Mouse (Mus musculus): ENCODE results near the gene Itk. TPM values are rescaled to one million over a fixed set of nuclear protein-coding genes. Genes with fewer than 3 reads are reported as not detected.

Itk gene
- polyA plus RNA-seq, 1 experiment from 2014 or later = 0.05 TPM

- H3K4me1 ChIP-seq (replicated peaks; ENCODE audit: control insufficient read depth, insufficient read depth) = no peaks in the 10 kb centered on the region
- no peak for DNase-seq (ENCODE audit: low spot score)
- ATAC-seq (ENCODE audit: low FRiP score, low TSS enrichment) = no peak
- H3K9me3 ChIP-seq (ENCODE audit: control insufficient read depth, low read length) = no peaks in the 10 kb centered on the region
- TF ChIP-seq EP300 (optimal IDR thresholded peaks at IDR 0.05) (no peak), CTCF (IDR thresholded peaks at IDR 0.05; ENCODE audit: low read depth) (no peak)
- no peaks in the 10 kb centered on the region for H3K36me3 ChIP-seq (ENCODE audit: control insufficient read depth, insufficient read depth, low read length)
- H3K27me3 ChIP-seq (ENCODE audit: control insufficient read depth, insufficient read depth, low read length) = no peaks in the 10 kb centered on the region
- no peak overlapping the region for H3K4me3 ChIP-seq (ENCODE audit: low read depth, low read length)
- H3K9ac ChIP-seq (ENCODE audit: low read length) = no peak overlapping the region
- H3K4me2 ChIP-seq (replicated peaks; ENCODE audit: low read depth) = no peak overlapping the region
- WGBS = 53% methylated on average over 3 of the region's 3 CpGs
- no peak overlapping the region for H3K27ac ChIP-seq (replicated peaks)
Observed at GRCm38 (mm10) chr11:46390621-46391020, 1.3 kb upstream of the Itk start.

GRCm38 (mm10) chr11:46388438-46388837, 877 bp downstream of the Itk start:
- no peak overlapping the region for H3K27ac ChIP-seq (replicated peaks)
- H3K36me3 ChIP-seq (ENCODE audit: control insufficient read depth, insufficient read depth, low read length) = no peaks in the 10 kb centered on the region
- ATAC-seq (ENCODE audit: low FRiP score, low TSS enrichment) (no peak), DNase-seq (ENCODE audit: low spot score) (no peak)
- TF ChIP-seq EP300 (optimal IDR thresholded peaks at IDR 0.05) = no peak
- TF ChIP-seq CTCF (IDR thresholded peaks at IDR 0.05; ENCODE audit: low read depth) = no peak
- H3K4me3 ChIP-seq (ENCODE audit: low read depth, low read length) = no peak overlapping the region
- no peak overlapping the region for H3K9ac ChIP-seq (ENCODE audit: low read length)
- H3K9me3 ChIP-seq (ENCODE audit: control insufficient read depth, low read length) = no peaks in the 10 kb centered on the region
- WGBS = 69% methylated on average over 6 of the region's 6 CpGs
- H3K4me2 ChIP-seq (replicated peaks; ENCODE audit: low read depth) = no peak overlapping the region
- no peaks in the 10 kb centered on the region for H3K27me3 ChIP-seq (ENCODE audit: control insufficient read depth, insufficient read depth, low read length)
- no peaks in the 10 kb centered on the region for H3K4me1 ChIP-seq (replicated peaks; ENCODE audit: control insufficient read depth, insufficient read depth)

GRCm38 (mm10) chr11:46387061-46387460, 2.3 kb downstream of the Itk start:
- Histone ChIP-seq H3K9ac (ENCODE audit: low read length) (no peak overlapping the region), H3K27ac (replicated peaks) (no peak overlapping the region), H3K36me3 (ENCODE audit: control insufficient read depth, insufficient read depth, low read length) (no peaks in the 10 kb centered on the region), H3K27me3 (ENCODE audit: control insufficient read depth, insufficient read depth, low read length) (no peaks in the 10 kb centered on the region), H3K4me3 (ENCODE audit: low read depth, low read length) (no peak overlapping the region), H3K9me3 (ENCODE audit: control insufficient read depth, low read length) (no peaks in the 10 kb centered on the region), H3K4me1 (replicated peaks; ENCODE audit: control insufficient read depth, insufficient read depth) (no peaks in the 10 kb centered on the region), H3K4me2 (replicated peaks; ENCODE audit: low read depth) (no peak overlapping the region)
- ATAC-seq (ENCODE audit: low FRiP score, low TSS enrichment) (no peak), DNase-seq (ENCODE audit: low spot score) (no peak)
- 85% methylated on average over 8 of the region's 8 CpGs for WGBS
- TF ChIP-seq EP300 (optimal IDR thresholded peaks at IDR 0.05) (no peak), CTCF (IDR thresholded peaks at IDR 0.05; ENCODE audit: low read depth) (no peak)

- WGBS = 81% methylated on average over 8 of the region's 8 CpGs
- no peak for DNase-seq (ENCODE audit: low spot score)
Observed at GRCm38 (mm10) chr11:46386556-46386955, 2.8 kb downstream of the Itk start.

GRCm38 (mm10) chr11:46384925-46385324, 4.4 kb downstream of the Itk start:
- DNase-seq (ENCODE audit: low spot score) (no peak), ATAC-seq (ENCODE audit: low FRiP score, low TSS enrichment) (no peak)
- TF ChIP-seq CTCF (IDR thresholded peaks at IDR 0.05; ENCODE audit: low read depth) = no peak
- TF ChIP-seq EP300 (optimal IDR thresholded peaks at IDR 0.05) = no peak
- Histone ChIP-seq H3K27ac (replicated peaks) (no peak overlapping the region), H3K4me3 (ENCODE audit: low read depth, low read length) (no peak overlapping the region), H3K9ac (ENCODE audit: low read length) (no peak overlapping the region), H3K4me1 (replicated peaks; ENCODE audit: control insufficient read depth, insufficient read depth) (no peaks in the 10 kb centered on the region), H3K9me3 (ENCODE audit: control insufficient read depth, low read length) (no peaks in the 10 kb centered on the region), H3K4me2 (replicated peaks; ENCODE audit: low read depth) (no peak overlapping the region), H3K36me3 (ENCODE audit: control insufficient read depth, insufficient read depth, low read length) (no peaks in the 10 kb centered on the region), H3K27me3 (ENCODE audit: control insufficient read depth, insufficient read depth, low read length) (no peaks in the 10 kb centered on the region)
- WGBS = 91% methylated on average over 2 of the region's 2 CpGs

More at GRCm38 (mm10) chr11:46386556-46386955, 2.8 kb downstream of the Itk start:
- Histone ChIP-seq H3K27ac (replicated peaks) (no peak overlapping the region), H3K4me2 (replicated peaks; ENCODE audit: low read depth) (no peak overlapping the region), H3K27me3 (ENCODE audit: control insufficient read depth, insufficient read depth, low read length) (no peaks in the 10 kb centered on the region), H3K9me3 (ENCODE audit: control insufficient read depth, low read length) (no peaks in the 10 kb centered on the region), H3K9ac (ENCODE audit: low read length) (no peak overlapping the region), H3K4me1 (replicated peaks; ENCODE audit: control insufficient read depth, insufficient read depth) (no peaks in the 10 kb centered on the region), H3K36me3 (ENCODE audit: control insufficient read depth, insufficient read depth, low read length) (no peaks in the 10 kb centered on the region), H3K4me3 (ENCODE audit: low read depth, low read length) (no peak overlapping the region)
- TF ChIP-seq CTCF (IDR thresholded peaks at IDR 0.05; ENCODE audit: low read depth) (no peak), EP300 (optimal IDR thresholded peaks at IDR 0.05) (no peak)
- no peak for ATAC-seq (ENCODE audit: low FRiP score, low TSS enrichment)

- no peak for DNase-seq (ENCODE audit: low spot score)
- ATAC-seq (ENCODE audit: low FRiP score, low TSS enrichment) = no peak
Observed at GRCm38 (mm10) chr11:46382466-46382865, 6.8 kb downstream of the Itk start.

More at GRCm38 (mm10) chr11:46382466-46382865, 6.8 kb downstream of the Itk start:
- WGBS = 91% methylated on average over 4 of the region's 4 CpGs
- Histone ChIP-seq H3K4me3 (ENCODE audit: low read depth, low read length) (no peak overlapping the region), H3K4me2 (replicated peaks; ENCODE audit: low read depth) (no peak overlapping the region), H3K27ac (replicated peaks) (no peak overlapping the region), H3K9ac (ENCODE audit: low read length) (no peak overlapping the region), H3K36me3 (ENCODE audit: control insufficient read depth, insufficient read depth, low read length) (no peaks in the 10 kb centered on the region), H3K27me3 (ENCODE audit: control insufficient read depth, insufficient read depth, low read length) (no peaks in the 10 kb centered on the region), H3K4me1 (replicated peaks; ENCODE audit: control insufficient read depth, insufficient read depth) (no peaks in the 10 kb centered on the region), H3K9me3 (ENCODE audit: control insufficient read depth, low read length) (no peaks in the 10 kb centered on the region)
- TF ChIP-seq CTCF (IDR thresholded peaks at IDR 0.05; ENCODE audit: low read depth) (no peak), EP300 (optimal IDR thresholded peaks at IDR 0.05) (no peak)

Measured in stomach, postnatal 0 days (tissue).